Mouse (Mus musculus) right cerebral cortex, postnatal 14 days (tissue): ENCODE measurements at regions not wholly inside any gene's neighbourhood (a gene's known extent, or its start where the extent isn't known, plus 50 kb on each side); places are given as distances from the start of the nearest gene placed in this dataset.
"Not testable (repeated sequence)": the region's sequence is repeated elsewhere in the genome, so short reads cannot be mapped to it uniquely, and the experiment has no call there.

Experiments
- DNase-seq: peaks from one replicate; pipeline ENCODE4 v3.0.0; 2022

GRCm38 (mm10) chr16:55758707-55759067 lies 80.0 kb downstream of the Nfkbiz start:
- no peak for DNase-seq

- no peak for DNase-seq
Measured at GRCm38 (mm10) chr16:55757952-55758706, 80.6 kb downstream of the Nfkbiz start.

- not testable (repeated sequence) for DNase-seq
Measured at GRCm38 (mm10) chr16:55757422-55757815, 81.3 kb downstream of the Nfkbiz start.

- no peak for DNase-seq
Measured at GRCm38 (mm10) chr16:55756764-55757421, 81.8 kb downstream of the Nfkbiz start.

- DNase-seq = no peak
Measured at GRCm38 (mm10) chr16:55755309-55755832, 83.3 kb downstream of the Nfkbiz start.

GRCm38 (mm10) chr16:55754092-55754763 lies 84.5 kb downstream of the Nfkbiz start:
- no peak for DNase-seq

- DNase-seq = no peak
Measured at GRCm38 (mm10) chr16:55753380-55753779, 85.3 kb downstream of the Nfkbiz start.

- DNase-seq = no peak
Measured at GRCm38 (mm10) chr16:55747250-55747649, 91.4 kb downstream of the Nfkbiz start.

GRCm38 (mm10) chr16:55746159-55746558 lies 92.5 kb downstream of the Nfkbiz start:
- no peak for DNase-seq

- no peak for DNase-seq
Measured at GRCm38 (mm10) chr16:55745094-55745493, 93.6 kb downstream of the Nfkbiz start.

- no peak for DNase-seq
Measured at GRCm38 (mm10) chr16:55741099-55741863, 97.4 kb downstream of the Nfkbiz start.

- no peak for DNase-seq
Measured at GRCm38 (mm10) chr16:55738741-55739140, 100.0 kb downstream of the Nfkbiz start.

GRCm38 (mm10) chr16:55735476-55735968 lies 103.2 kb downstream of the Nfkbiz start:
- no peak for DNase-seq

- DNase-seq = no peak
Measured at GRCm38 (mm10) chr16:55734301-55734700, 104.4 kb downstream of the Nfkbiz start.

GRCm38 (mm10) chr16:55733751-55734150 lies 104.9 kb downstream of the Nfkbiz start:
- no peak for DNase-seq

- no peak for DNase-seq
Measured at GRCm38 (mm10) chr16:55731003-55731402, 107.7 kb downstream of the Nfkbiz start.

- no peak for DNase-seq
Measured at GRCm38 (mm10) chr16:55726538-55726937, 112.2 kb downstream of the Nfkbiz start.

GRCm38 (mm10) chr16:55720430-55720829 lies 118.3 kb downstream of the Nfkbiz start:
- DNase-seq = no peak

GRCm38 (mm10) chr16:55710017-55710416 lies 128.7 kb downstream of the Nfkbiz start:
- DNase-seq = no peak

GRCm38 (mm10) chr16:55706502-55706901 lies 132.2 kb downstream of the Nfkbiz start:
- DNase-seq = no peak

- no peak for DNase-seq
Measured at GRCm38 (mm10) chr16:55698489-55698892, 140.2 kb downstream of the Nfkbiz start.

- DNase-seq = no peak
Measured at GRCm38 (mm10) chr16:55691069-55691468, 147.6 kb downstream of the Nfkbiz start.

GRCm38 (mm10) chr16:55663946-55664345 lies 174.8 kb downstream of the Nfkbiz start:
- DNase-seq = no peak
